Mouse (Mus musculus): ENCODE data around the gene Rpain. TPM values are rescaled to one million over a fixed set of nuclear protein-coding genes. Genes with fewer than 3 reads are reported as not detected.

Gene Rpain
- polyA plus RNA-seq, 1 experiment, result 42.6 TPM

- TF ChIP-seq POLR2A (IDR thresholded peaks at IDR 0.05; ENCODE audit: borderline replicate concordance, extremely low read depth, low read depth, low read length) (no peak), CTCF (IDR thresholded peaks at IDR 0.05; ENCODE audit: insufficient read depth, low read length) (no peak)
- Histone ChIP-seq H3K4me3 (replicated peaks; ENCODE audit: extremely low read depth, low read depth, low read length) (no peak overlapping the region), H3K4me1 (ENCODE audit: control insufficient read depth, insufficient read depth, low read length) (peaks cover 7% of the 10 kb centered on the region)
- WGBS, result 57% methylated on average over 3 of the region's 3 CpGs
- DNase-seq, result no peak
Measured at GRCm38 (mm10) chr11:71008321-71008720, 38.3 kb downstream of the Rpain start.

GRCm38 (mm10) chr11:71012743-71013142, 42.7 kb downstream of the Rpain start:
- WGBS, result 77% methylated on average over 7 of the region's 7 CpGs
- TF ChIP-seq CTCF (IDR thresholded peaks at IDR 0.05; ENCODE audit: insufficient read depth, low read length), result no peak
- no peak for TF ChIP-seq POLR2A (IDR thresholded peaks at IDR 0.05; ENCODE audit: borderline replicate concordance, extremely low read depth, low read depth, low read length)
- Histone ChIP-seq H3K4me1 (ENCODE audit: control insufficient read depth, insufficient read depth, low read length) (peaks cover 13% of the 10 kb centered on the region), H3K4me3 (replicated peaks; ENCODE audit: extremely low read depth, low read depth, low read length) (no peak overlapping the region)
- peak; percentile 28 for DNase-seq

GRCm38 (mm10) chr11:71017051-71017450, 47.0 kb downstream of the Rpain start:
- WGBS, result 80% methylated on average over 1 of the region's 1 CpGs
- Histone ChIP-seq H3K4me1 (ENCODE audit: control insufficient read depth, insufficient read depth, low read length) (peaks cover 15% of the 10 kb centered on the region), H3K4me3 (replicated peaks; ENCODE audit: extremely low read depth, low read depth, low read length) (no peak overlapping the region)
- DNase-seq, result no peak
- TF ChIP-seq CTCF (IDR thresholded peaks at IDR 0.05; ENCODE audit: insufficient read depth, low read length), result no peak
- TF ChIP-seq POLR2A (IDR thresholded peaks at IDR 0.05; ENCODE audit: borderline replicate concordance, extremely low read depth, low read depth, low read length), result no peak

GRCm38 (mm10) chr11:71018416-71019200, 48.6 kb downstream of the Rpain start:
- peaks cover 17% of the 10 kb centered on the region for H3K4me1 ChIP-seq (ENCODE audit: control insufficient read depth, insufficient read depth, low read length)
- peak overlapping the region; percentile 93 for H3K4me3 ChIP-seq (replicated peaks; ENCODE audit: extremely low read depth, low read depth, low read length)
- 3% methylated on average over 28 of the region's 28 CpGs for WGBS
- DNase-seq, result no peak
- TF ChIP-seq CTCF (IDR thresholded peaks at IDR 0.05; ENCODE audit: insufficient read depth, low read length) (no peak), POLR2A (IDR thresholded peaks at IDR 0.05; ENCODE audit: borderline replicate concordance, extremely low read depth, low read depth, low read length) (no peak)

- Histone ChIP-seq H3K4me1 (ENCODE audit: control insufficient read depth, insufficient read depth, low read length) (peaks cover 17% of the 10 kb centered on the region), H3K4me3 (replicated peaks; ENCODE audit: extremely low read depth, low read depth, low read length) (peak within 1 kb of the TSS; percentile 93)
- TF ChIP-seq POLR2A (IDR thresholded peaks at IDR 0.05; ENCODE audit: borderline replicate concordance, extremely low read depth, low read depth, low read length) (peak; percentile 72; the same call in 1 of the 2 replicates), CTCF (IDR thresholded peaks at IDR 0.05; ENCODE audit: insufficient read depth, low read length) (no peak)
- DNase-seq, result peak; percentile 96
- WGBS, result under 1% methylated on average over 71 of the region's 71 CpGs
Measured at GRCm38 (mm10) chr11:71019201-71020068, 49.4 kb downstream of the Rpain start, which contains the start of the genes Mis12 and Derl2. Gene Mis12, plus strand, starts transcription at chr11:71019611. Gene Derl2, minus strand, starts transcription at chr11:71019841.

Other genes with a start within 250 kb of the Rpain start
- 1.4 and 2.3 TPM in 2 replicates for gene Zfp3, start 206.0 kb upstream of the Rpain start, polyA plus RNA-seq (2012; rRNA removed)
- gene Scimp, start 157.6 kb upstream of the Rpain start, polyA plus RNA-seq (2012; rRNA removed), result 2.6 and 3.5 TPM in 2 replicates
- 3.4 TPM in 2 replicates for gene Rabep1, start 125.4 kb upstream of the Rpain start, polyA plus RNA-seq (2012; rRNA removed)
- 20.4 and 26.8 TPM in 2 replicates for gene Nup88, start 240 bp upstream of the Rpain start, polyA plus RNA-seq (2012; rRNA removed)
- 50.9 and 94.1 TPM in 2 replicates for gene C1qbp, start 12.8 kb downstream of the Rpain start, polyA plus RNA-seq (2012; rRNA removed)
- 16.3 and 20.5 TPM in 2 replicates for gene Dhx33, start 34.2 kb downstream of the Rpain start, polyA plus RNA-seq (2012; rRNA removed)
- gene Mis12, start 49.4 kb downstream of the Rpain start, polyA plus RNA-seq (2012; rRNA removed), result 3.2 and 5.1 TPM in 2 replicates
- 9.0 and 15.5 TPM in 2 replicates for gene Derl2, start 49.6 kb downstream of the Rpain start, polyA plus RNA-seq (2012; rRNA removed)
- gene 6330403K07Rik, start 63.3 kb downstream of the Rpain start, polyA plus RNA-seq (2012; rRNA removed), result 1.5 and 1.7 TPM in 2 replicates
- gene Nlrp1a, start 174.5 kb downstream of the Rpain start, polyA plus RNA-seq (2012; rRNA removed), result 0.10 TPM in 1 of 2 replicates, not detected in the other